Mouse (Mus musculus): ENCODE results near the gene Hs3st4. TPM values are rescaled to one million over a fixed set of nuclear protein-coding genes. Genes with fewer than 3 reads are reported as not detected.

Gene Hs3st4
- polyA plus RNA-seq, 1 experiment, result 0.04 TPM

DNA sequence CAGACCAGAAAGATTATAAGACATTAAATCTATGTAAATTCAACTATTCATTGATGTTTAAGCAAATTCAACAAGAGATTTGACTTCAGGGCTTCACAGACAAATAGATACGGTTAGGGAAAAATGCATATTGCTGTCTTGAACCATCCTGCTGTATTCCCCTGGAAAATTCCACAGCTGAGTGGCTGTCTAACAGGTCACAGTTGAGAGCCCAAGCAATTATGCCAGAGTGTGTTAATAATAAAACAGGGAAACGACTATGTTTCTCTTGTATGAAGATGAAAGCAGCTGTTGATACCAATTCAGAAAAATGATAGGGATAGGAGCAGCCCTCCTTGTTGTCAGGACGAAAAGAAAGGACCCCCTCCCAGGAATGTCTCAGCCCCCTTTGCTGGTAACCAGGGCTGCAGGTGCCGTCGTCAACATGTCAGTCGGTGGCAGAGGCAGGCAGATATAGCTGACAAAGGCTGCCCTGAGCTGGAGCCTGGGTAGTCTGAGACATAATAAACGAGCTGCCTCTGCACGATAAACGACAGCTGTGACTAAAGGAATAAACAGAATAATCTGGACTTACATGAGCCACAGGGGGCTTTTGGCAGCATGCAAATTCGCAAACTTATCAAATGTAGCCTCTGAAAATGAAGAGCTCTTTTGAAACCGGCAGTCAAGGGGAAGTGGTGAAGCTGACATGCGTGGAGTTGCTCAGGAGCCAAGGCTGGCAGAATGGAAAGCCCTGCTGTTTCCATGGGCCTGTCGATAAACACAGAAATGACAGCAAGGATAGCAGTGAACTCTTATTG, 364.7 kb downstream of the Hs3st4 start:
- no peak for DNase-seq (ENCODE audit: low read depth)

DNA sequence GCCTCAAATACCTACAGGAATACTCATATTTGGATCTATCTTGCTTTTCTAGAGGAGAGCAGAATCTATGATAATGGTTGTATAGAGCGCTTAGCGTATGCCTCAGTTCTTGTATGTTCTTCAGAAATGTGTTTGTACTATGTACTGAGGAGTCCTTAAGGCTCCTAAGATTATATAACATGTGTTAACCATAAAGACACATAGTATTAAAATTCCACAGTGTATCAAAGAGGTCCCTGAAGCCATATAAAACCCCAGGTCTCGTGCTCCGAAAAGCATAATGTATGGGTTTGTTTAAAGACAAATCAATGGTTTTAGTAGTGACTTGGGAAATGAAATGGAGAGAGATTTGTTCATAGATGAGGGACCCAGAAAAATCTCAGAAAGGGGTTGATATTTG, 371.4 kb downstream of the Hs3st4 start:
- DNase-seq (ENCODE audit: low read depth), result no peak

DNA sequence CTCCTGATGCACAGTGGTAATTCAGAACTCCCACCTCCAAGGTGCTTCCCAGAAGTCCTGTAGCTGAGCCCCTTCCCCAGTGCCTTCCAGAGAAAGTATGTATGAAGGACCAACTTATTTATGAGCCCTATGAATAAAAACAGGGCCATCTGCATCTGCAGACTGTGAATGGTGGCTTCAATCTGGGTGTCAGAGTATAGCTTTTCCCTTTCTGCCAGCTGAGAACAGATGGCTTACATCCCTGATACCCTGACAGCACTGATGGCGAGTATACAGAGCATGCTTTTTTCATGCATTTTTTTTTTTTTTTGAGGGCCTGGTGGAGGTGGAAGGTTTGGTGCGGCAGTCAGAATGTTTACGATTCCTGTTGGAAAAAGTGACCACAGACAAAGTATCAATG, 375.4 kb downstream of the Hs3st4 start:
- no peak for DNase-seq (ENCODE audit: low read depth)

DNA sequence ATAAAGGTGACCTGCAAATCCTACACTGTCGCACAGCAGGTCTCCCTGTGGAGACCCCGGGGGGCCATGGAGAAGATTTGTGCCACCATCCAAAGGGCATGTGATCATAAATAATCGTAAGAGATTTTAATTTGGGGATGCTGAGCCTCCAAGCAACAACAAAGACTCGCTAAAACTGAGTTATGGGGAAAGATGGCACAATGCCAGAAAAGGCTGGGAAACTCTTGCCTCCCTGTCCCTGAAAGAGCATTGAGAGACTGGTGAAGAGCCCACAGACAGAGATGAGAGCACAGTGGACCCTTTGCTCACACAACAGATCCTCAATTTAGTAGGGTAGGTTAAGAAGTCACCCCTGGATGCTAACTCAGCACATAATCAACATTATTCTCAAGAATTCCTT, 377.2 kb downstream of the Hs3st4 start:
- no peak for DNase-seq (ENCODE audit: low read depth)

DNA sequence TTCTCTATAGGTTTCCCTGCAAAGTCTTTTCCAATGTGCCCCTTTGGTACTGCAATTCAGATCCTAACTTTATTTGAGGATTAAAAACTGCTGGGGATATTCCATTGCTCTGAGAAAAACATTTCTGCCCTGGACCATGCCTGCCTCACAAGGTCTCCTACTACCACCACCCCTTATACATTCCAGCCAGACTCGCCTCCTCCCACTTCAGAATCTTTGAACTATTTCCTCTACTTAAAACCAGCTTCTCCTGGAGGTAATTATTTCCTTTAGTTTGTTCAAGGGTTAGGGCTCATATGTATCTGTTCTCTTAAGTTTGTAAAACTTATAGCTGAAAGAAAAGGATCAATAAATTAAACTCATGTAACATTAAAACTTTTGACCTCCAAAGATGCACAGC, 389.6 kb downstream of the Hs3st4 start:
- no peak for DNase-seq (ENCODE audit: low read depth)

DNA sequence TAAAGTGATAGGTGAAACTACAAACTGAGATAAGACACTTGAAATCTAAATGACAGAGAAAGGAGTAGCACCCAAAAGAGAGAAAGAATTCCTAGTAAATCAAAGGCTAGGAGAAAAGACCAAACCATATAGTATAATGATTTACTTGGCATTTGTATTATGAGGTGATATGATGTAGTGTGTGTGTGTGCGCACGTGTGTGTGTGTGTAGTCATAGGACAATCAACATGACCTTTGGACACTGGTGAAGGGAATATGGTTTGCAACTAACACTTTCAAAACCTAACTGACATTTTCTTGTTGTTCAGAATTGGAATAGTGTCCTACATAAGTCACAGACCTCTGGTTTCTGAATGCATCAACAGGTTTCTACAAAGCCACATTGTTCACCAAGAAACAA, 390.0 kb downstream of the Hs3st4 start:
- DNase-seq (ENCODE audit: low read depth), result no peak

DNA sequence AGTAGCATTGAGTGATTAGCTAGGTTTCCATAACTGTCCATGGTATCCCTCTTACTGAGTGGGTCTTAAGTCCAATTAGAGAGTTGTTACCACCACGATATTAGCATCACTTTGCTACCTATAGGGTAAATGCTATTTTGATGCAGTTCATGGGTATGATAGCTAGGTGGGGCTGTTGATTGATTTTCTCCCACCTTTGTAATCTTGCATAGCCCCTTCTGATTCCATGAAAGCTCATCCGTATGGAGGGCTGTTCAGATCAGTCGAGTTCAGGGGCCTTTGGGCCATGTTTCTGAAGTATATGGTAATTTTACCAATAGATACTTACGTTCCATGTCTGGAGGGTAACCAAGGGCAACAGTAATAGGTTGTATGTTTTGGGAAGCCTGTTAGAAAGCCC, 400.8 kb downstream of the Hs3st4 start:
- no peak for DNase-seq (ENCODE audit: low read depth)

DNA sequence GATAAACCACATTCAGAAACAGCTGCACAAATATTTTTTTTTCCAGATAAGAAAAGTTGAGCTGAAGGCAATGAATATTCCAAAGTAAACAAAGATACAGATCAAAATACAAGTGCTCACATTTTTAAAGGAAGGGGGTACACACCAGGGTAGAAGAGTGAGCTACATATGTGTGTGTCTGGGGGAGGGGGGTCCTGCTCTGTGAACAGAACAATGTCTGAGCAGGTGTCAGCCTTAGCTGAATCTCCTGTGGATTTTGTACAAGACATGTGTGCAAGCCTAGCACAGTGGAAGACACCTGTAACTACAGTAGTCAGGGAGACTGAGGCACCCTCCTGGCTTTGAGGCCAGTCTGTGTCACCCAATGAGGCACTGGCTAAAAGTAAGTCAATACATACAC, 416.5 kb downstream of the Hs3st4 start:
- no peak for DNase-seq (ENCODE audit: low read depth)

DNA sequence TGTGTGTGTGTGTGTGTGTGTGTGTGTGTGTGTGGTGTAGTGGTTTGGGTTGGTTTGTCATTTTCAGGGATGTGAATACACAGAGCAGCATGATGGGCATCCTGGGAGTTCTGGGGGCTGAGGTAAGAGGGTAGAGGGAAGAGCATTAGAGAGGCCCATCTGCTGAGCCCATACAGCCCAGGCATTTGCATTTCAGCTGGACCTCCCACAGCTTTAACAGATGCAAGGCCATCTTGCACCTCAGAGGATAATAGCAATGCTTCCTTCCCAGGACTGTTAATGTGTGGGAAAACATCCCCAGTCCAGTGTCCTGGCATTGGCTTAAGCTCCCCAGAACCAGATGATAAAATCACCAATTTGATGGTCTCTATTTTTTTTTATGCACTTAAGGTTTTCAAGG, 444.3 kb downstream of the Hs3st4 start:
- DNase-seq (ENCODE audit: low read depth), result no peak
